Mouse (Mus musculus): ENCODE measurements around the gene Tor4a.

The Tor4a gene

GRCm38 (mm10) chr2:25170326-25171100 lies 26.2 kb downstream of the Tor4a start:
- no peak for DNase-seq (ENCODE audit: low spot score)

- no peak for DNase-seq (ENCODE audit: low spot score)
Measured at GRCm38 (mm10) chr2:25169778-25170177, 26.9 kb downstream of the Tor4a start.

- DNase-seq (ENCODE audit: low spot score): no peak
Measured at GRCm38 (mm10) chr2:25168665-25168978, 28.1 kb downstream of the Tor4a start.

GRCm38 (mm10) chr2:25167919-25168664 lies 28.6 kb downstream of the Tor4a start:
- peak; percentile 61 for DNase-seq (ENCODE audit: low spot score)

- no peak for DNase-seq (ENCODE audit: low spot score)
Measured at GRCm38 (mm10) chr2:25167481-25167880, 29.2 kb downstream of the Tor4a start.

- no peak for DNase-seq (ENCODE audit: low spot score)
Measured at GRCm38 (mm10) chr2:25157655-25158054, 39.0 kb downstream of the Tor4a start.

- no peak for DNase-seq (ENCODE audit: low spot score)
Measured at GRCm38 (mm10) chr2:25156990-25157389, 39.7 kb downstream of the Tor4a start.

- DNase-seq (ENCODE audit: low spot score): no peak
Measured at GRCm38 (mm10) chr2:25156177-25156576, 40.5 kb downstream of the Tor4a start.

- no peak for DNase-seq (ENCODE audit: low spot score)
Measured at GRCm38 (mm10) chr2:25151280-25151956, 45.3 kb downstream of the Tor4a start.

GRCm38 (mm10) chr2:25149643-25150042 lies 47.0 kb downstream of the Tor4a start:
- DNase-seq (ENCODE audit: low spot score): no peak

- DNase-seq (ENCODE audit: low spot score): no peak
Measured at GRCm38 (mm10) chr2:25147892-25148291, 48.8 kb downstream of the Tor4a start.

- DNase-seq (ENCODE audit: low spot score): no peak
Measured at GRCm38 (mm10) chr2:25147398-25147797, 49.3 kb downstream of the Tor4a start.

- no peak for DNase-seq (ENCODE audit: low spot score)
Measured at GRCm38 (mm10) chr2:25145346-25145745, 51.3 kb downstream of the Tor4a start.
